Mouse (Mus musculus) hindbrain, postnatal 0 days (tissue): ENCODE measurements around the gene Arpc3. TPM values are rescaled to one million over a fixed set of nuclear protein-coding genes. Genes with fewer than 3 reads are reported as not detected.
"Not testable (repeated sequence)": the region's sequence is repeated elsewhere in the genome, so short reads cannot be mapped to it uniquely, and the experiment has no call there.

Experiments
- ATAC-seq: fragments of 200-750 bp; cut with Nextera tagmentation; 2 replicates; pipeline ENCODE4 v1.8.0; 2017; ENCODE audit warnings: mild to moderate bottlenecking, moderate TSS enrichment, moderate library complexity
- DNase-seq: peaks from one replicate; pipeline ENCODE4 v3.0.0-alpha.2; 2015; ENCODE audit warnings: low spot score
- H3K27ac ChIP-seq: fragments of 300-500 bp; sonication (generic); 2 replicates; pipeline ENCODE4 v1.5.1; 2014; ENCODE audit warnings: mild to moderate bottlenecking
- H3K27me3 ChIP-seq: fragments of 300-500 bp; sonication (generic); 2 replicates; pipeline ENCODE4 v1.6.1; 2014; ENCODE audit warnings: low read length, mixed read lengths; ENCODE audit not compliant: insufficient read depth
- H3K36me3 ChIP-seq: fragments of 300-500 bp; sonication (generic); 2 replicates; pipeline ENCODE4 v1.6.1; 2014; ENCODE audit warnings: low read length, mixed read lengths; ENCODE audit not compliant: insufficient read depth
- H3K4me1 ChIP-seq: fragments of 300-500 bp; sonication (generic); 2 replicates; pipeline ENCODE4 v1.6.1; 2014; ENCODE audit warnings: antibody characterized with exemption, low read length, mixed read lengths; ENCODE audit not compliant: insufficient read depth
- H3K4me2 ChIP-seq: fragments of 300-500 bp; sonication (generic); 2 replicates; pipeline ENCODE4 v1.6.1; 2014; ENCODE audit warnings: low read depth, mild to moderate bottlenecking, low read length, moderate library complexity, mixed read lengths
- H3K4me3 ChIP-seq: fragments of 300-500 bp; sonication (generic); 2 replicates; pipeline ENCODE4 v1.5.1; 2014; ENCODE audit warnings: low read length
- H3K9ac ChIP-seq: fragments of 300-500 bp; sonication (generic); replicated peaks from 2 replicates; pipeline ENCODE4 v1.6.1; 2014; ENCODE audit warnings: mild to moderate bottlenecking, low read length, moderate library complexity, mixed read lengths
- H3K9me3 ChIP-seq: fragments of 300-500 bp; sonication (generic); 2 replicates; pipeline ENCODE4 v1.6.1; 2016; ENCODE audit warnings: low read length, mixed read lengths
- CTCF ChIP-seq: IDR thresholded peaks from 2 replicates; pipeline ENCODE4 v1.5.1; 2016; ENCODE audit warnings: antibody characterized with exemption, control low read depth, low read depth
- WGBS: fragments of 180-500 bp; shearing (Covaris S2); extraction: QIAGEN DNeasy Blood & Tissue Kit; methylation state at CpG from one replicate; pipeline ENCODE4 v1.1.7; 2014; 5-methylcytosine and 5-hydroxymethylcytosine counted together
- polyA plus RNA-seq: library from polyadenylated mRNA; unstranded; fragments of >200 nt; fragmentation: Nextera tagmentation; extraction: Ambion mirVana; gene quantifications from 2 replicates; pipeline ENCODE4 v1.2.1, GENCODE M21; 2015
- total RNA-seq: library from RNA; depleted of rRNA; stranded (reverse); fragments of >200 nt; gene quantifications from 2 replicates; pipeline ENCODE4 v1.2.3, GENCODE M21; 2014; rRNA removed

The Arpc3 gene
- total and polyA plus RNA-seq, 2 experiments from 2014 or later, result 144 to 163 TPM

DNA sequence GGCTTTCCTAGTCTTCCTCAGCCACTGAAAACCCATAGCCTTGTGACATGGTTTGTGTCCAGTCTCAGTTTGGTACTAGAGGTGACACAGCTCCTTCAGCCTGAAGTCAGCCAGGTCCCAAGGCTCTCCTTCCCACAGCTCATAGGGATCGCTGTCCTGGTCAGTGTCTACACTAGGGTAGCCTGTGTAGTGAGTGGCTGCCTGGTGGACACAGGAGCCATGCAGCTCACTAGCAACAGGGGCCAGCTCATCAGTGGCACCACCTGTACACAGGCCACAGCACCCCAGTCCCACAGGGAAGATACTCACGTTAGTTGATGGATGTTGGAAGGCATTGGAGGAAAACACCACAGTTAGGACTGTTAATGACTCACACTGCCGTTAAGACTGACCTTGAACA, 63.9 kb downstream of the Arpc3 start:
- Histone ChIP-seq H3K36me3 (peaks cover 79% of the 10 kb centered on the region), H3K4me1 (no peaks in the 10 kb centered on the region), H3K9ac (no peak overlapping the region), H3K9me3 (no peaks in the 10 kb centered on the region), H3K27ac (no peak overlapping the region; the same call in 1 of the 2 replicates), H3K4me2 (no peak overlapping the region), H3K27me3 (no peaks in the 10 kb centered on the region), H3K4me3 (no peak overlapping the region)
- DNase-seq (no peak), ATAC-seq (no peak)
- 86% methylated on average over 3 of the region's 3 CpGs for whole genome bisulfite sequencing
- TF ChIP-seq CTCF, result no peak

DNA sequence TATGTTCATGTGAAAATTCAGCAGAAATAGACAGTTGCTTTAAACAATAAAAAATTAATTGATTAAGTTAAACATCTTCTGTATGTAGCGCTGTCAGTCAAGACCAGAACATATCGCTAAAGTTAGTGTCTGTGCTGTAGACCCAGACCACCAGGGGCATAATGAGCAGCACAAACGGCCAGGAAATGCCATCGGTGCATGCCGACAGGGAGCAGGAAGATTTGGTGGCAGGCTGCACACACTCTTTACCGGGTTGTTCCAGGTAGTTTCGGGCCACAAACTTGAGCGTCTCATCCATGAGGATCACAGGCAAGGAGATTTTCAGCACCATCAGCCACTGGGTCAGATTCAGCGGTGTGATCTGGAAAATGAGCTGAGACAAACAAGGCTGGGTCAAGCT, 65.4 kb downstream of the Arpc3 start:
- H3K4me2 ChIP-seq, H3K27me3 ChIP-seq, H3K9me3 ChIP-seq, H3K9ac ChIP-seq, H3K27ac ChIP-seq, H3K4me3 ChIP-seq, H3K4me1 ChIP-seq, DNase-seq, ATAC-seq: not testable (repeated sequence)
- peak; percentile 51 for TF ChIP-seq CTCF
- WGBS, result 85% methylated on average over 9 of the region's 9 CpGs
- peaks cover 93% of the 10 kb centered on the region for H3K36me3 ChIP-seq

DNA sequence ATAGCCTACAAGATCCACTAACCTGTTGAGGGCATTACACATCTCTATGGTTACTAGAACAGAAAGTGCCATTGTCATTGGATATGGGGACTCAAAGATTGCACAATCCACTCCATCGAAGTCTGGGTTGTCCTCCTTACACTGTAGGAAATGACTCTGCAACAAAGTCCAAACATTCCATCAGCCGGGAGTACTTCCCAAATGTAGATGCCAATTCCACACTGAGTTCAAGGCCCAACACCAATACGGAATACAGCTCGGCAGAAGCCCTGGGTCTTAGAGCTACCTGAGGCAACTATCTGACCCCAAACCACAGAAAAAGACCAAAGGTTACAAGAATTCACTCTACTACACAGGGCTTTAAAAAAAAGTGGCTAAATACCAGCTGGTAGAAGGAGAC, 66.4 kb downstream of the Arpc3 start:
- no peak for ATAC-seq

DNA sequence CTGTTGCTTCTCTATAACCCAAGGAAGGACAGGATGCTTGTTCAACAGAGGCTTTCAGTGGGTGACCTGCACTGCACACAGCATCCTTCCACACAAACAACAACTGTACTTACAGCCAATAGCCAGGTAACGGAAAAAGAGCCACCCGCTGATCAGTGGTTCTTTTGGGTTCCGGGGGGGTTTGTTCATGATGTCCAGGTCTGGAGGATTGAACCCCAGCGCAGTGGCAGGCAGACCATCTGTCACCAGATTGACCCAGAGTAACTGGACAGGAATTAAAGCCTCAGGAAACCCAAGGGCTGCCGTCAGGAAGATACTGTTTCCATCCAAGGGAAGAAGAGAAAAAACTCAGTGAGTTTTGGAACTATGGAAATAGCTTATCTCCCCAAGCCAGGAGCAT, 67.7 kb downstream of the Arpc3 start:
- Histone ChIP-seq H3K4me2 (no peak overlapping the region), H3K4me3 (no peak overlapping the region), H3K36me3 (peaks cover 91% of the 10 kb centered on the region), H3K27me3 (no peaks in the 10 kb centered on the region), H3K9me3 (no peaks in the 10 kb centered on the region), H3K27ac (no peak overlapping the region), H3K9ac (no peak overlapping the region), H3K4me1 (no peaks in the 10 kb centered on the region)
- no peak for TF ChIP-seq CTCF
- no peak for DNase-seq
- no peak for ATAC-seq
- 91% methylated on average over 5 of the region's 5 CpGs for WGBS

More for the DNA sequence above, 66.4 kb downstream of the Arpc3 start:
- Histone ChIP-seq H3K9me3 (no peaks in the 10 kb centered on the region), H3K9ac (no peak overlapping the region), H3K36me3 (peaks cover 91% of the 10 kb centered on the region), H3K4me1 (no peaks in the 10 kb centered on the region), H3K27ac (no peak overlapping the region), H3K4me3 (no peak overlapping the region), H3K27me3 (no peaks in the 10 kb centered on the region), H3K4me2 (no peak overlapping the region)
- no peak for DNase-seq
- TF ChIP-seq CTCF, result no peak
- 92% methylated on average over 4 of the region's 4 CpGs for WGBS

DNA sequence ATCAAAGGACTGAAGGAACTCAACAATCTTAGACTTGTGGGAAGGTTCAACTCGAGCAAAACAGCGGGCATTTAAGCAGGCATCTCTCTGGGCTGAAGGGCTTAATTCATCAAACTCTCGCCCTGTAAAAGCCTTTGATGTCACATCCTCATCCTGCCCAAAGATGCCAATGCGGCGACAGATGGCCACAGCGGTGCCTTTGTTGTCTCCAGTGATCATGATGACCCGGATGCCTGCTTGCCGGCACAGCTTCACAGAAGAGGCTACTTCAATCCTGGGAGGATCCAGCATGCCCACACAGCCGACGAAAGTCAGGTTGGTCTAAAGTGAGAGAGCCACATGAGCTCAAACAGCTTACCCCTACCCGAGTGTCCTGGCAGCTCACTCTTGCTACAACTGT, 69.0 kb downstream of the Arpc3 start:
- WGBS, result 64% methylated on average over 11 of the region's 11 CpGs
- Histone ChIP-seq H3K27ac (no peak overlapping the region), H3K4me1 (no peaks in the 10 kb centered on the region), H3K4me2 (no peak overlapping the region), H3K9me3 (no peaks in the 10 kb centered on the region), H3K4me3 (no peak overlapping the region), H3K36me3 (peaks cover 89% of the 10 kb centered on the region), H3K27me3 (no peaks in the 10 kb centered on the region), H3K9ac (no peak overlapping the region)
- DNase-seq (no peak), ATAC-seq (no peak)
- no peak for TF ChIP-seq CTCF

DNA sequence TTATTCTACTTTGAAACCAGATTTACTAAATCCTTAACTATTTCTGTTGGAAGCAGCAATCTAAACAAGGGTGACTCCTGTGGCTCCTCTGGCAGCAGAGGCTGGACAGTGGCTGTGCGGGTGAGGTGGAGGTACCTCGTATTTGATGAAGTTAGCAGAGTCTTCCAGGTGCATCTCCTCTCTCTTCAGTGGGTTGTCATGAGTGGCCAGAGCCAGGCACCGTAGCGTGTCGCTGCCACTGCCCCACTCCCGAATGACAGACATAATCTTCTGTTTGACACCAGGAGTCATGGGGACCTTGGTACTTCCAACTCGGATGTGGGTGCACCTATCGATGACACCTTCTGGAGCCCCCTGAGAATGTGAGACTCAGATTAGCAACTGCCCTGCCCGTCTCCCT, 69.8 kb downstream of the Arpc3 start:
- no peaks in the 10 kb centered on the region for H3K27me3 ChIP-seq
- no peaks in the 10 kb centered on the region for H3K4me1 ChIP-seq
- H3K27ac ChIP-seq, result no peak overlapping the region
- no peak overlapping the region for H3K9ac ChIP-seq
- no peak overlapping the region for H3K4me2 ChIP-seq
- no peak overlapping the region for H3K4me3 ChIP-seq
- DNase-seq, result no peak
- WGBS, result 91% methylated on average over 9 of the region's 9 CpGs
- peaks cover 91% of the 10 kb centered on the region for H3K36me3 ChIP-seq
- H3K9me3 ChIP-seq, result no peaks in the 10 kb centered on the region
- ATAC-seq, result no peak
- TF ChIP-seq CTCF, result no peak

Other genes with a start within 250 kb of the Arpc3 start
- 205 and 207 TPM in 2 replicates for gene Ppp1cc, start 233.6 kb upstream of the Arpc3 start, total RNA-seq
- 177 and 184 TPM in 2 replicates for gene Ppp1cc, start 233.6 kb upstream of the Arpc3 start, polyA plus RNA-seq
- 1.7 and 2.2 TPM in 2 replicates for gene Hvcn1, start 185.1 kb upstream of the Arpc3 start, total RNA-seq
- 0.94 and 1.1 TPM in 2 replicates for gene Hvcn1, start 185.1 kb upstream of the Arpc3 start, polyA plus RNA-seq
- gene Tctn1, start 127.4 kb upstream of the Arpc3 start, total RNA-seq, result 30.3 and 30.6 TPM in 2 replicates
- gene Tctn1, start 127.4 kb upstream of the Arpc3 start, polyA plus RNA-seq, result 6.5 TPM in 2 replicates
- 15.8 and 18.7 TPM in 2 replicates for gene Pptc7, start 107.5 kb upstream of the Arpc3 start, total RNA-seq
- gene Pptc7, start 107.5 kb upstream of the Arpc3 start, polyA plus RNA-seq, result 6.9 and 7.2 TPM in 2 replicates
- 5.1 and 8.3 TPM in 2 replicates for gene Rad9b, start 37.6 kb upstream of the Arpc3 start, total RNA-seq
- gene Rad9b, start 37.6 kb upstream of the Arpc3 start, polyA plus RNA-seq, result 14.0 and 15.0 TPM in 2 replicates
- 90.5 and 111 TPM in 2 replicates for gene Vps29, start 37.5 kb upstream of the Arpc3 start, total RNA-seq
- 344 and 353 TPM in 2 replicates for gene Vps29, start 37.5 kb upstream of the Arpc3 start, polyA plus RNA-seq
- 19.5 and 49.9 TPM in 2 replicates for gene Gpn3, start 20.0 kb upstream of the Arpc3 start, total RNA-seq
- 43.0 and 44.3 TPM in 2 replicates for gene Gpn3, start 20.0 kb upstream of the Arpc3 start, polyA plus RNA-seq
- gene Fam216a, start 19.5 kb upstream of the Arpc3 start, total RNA-seq, result 107 and 121 TPM in 2 replicates
- 138 and 140 TPM in 2 replicates for gene Fam216a, start 19.5 kb upstream of the Arpc3 start, polyA plus RNA-seq
- gene Anapc7, start 29.8 kb downstream of the Arpc3 start, total RNA-seq, result 26.1 and 32.0 TPM in 2 replicates
- 44.0 and 44.6 TPM in 2 replicates for gene Anapc7, start 29.8 kb downstream of the Arpc3 start, polyA plus RNA-seq
- gene Atp2a2, start 110.3 kb downstream of the Arpc3 start, total RNA-seq, result 200 and 204 TPM in 2 replicates
- 46.2 and 47.4 TPM in 2 replicates for gene Atp2a2, start 110.3 kb downstream of the Arpc3 start, polyA plus RNA-seq
- 21.3 and 32.3 TPM in 2 replicates for gene Ift81, start 222.6 kb downstream of the Arpc3 start, total RNA-seq
- 66.3 and 66.5 TPM in 2 replicates for gene Ift81, start 222.6 kb downstream of the Arpc3 start, polyA plus RNA-seq